Mouse (Mus musculus): ENCODE data around the gene Ilvbl. TPM values are rescaled to one million over a fixed set of nuclear protein-coding genes. Genes with fewer than 3 reads are reported as not detected.
A peak's percentile ranks its signal among the peaks of the same experiment; 100 is the strongest.
"Not testable (repeated sequence)": the region's sequence is repeated elsewhere in the genome, so short reads cannot be mapped to it uniquely, and the experiment has no call there.

Ilvbl gene
- 64.8 and 66.9 TPM in 2 replicates for polyA plus RNA-seq (2015; fragmentation: Nextera tagmentation; extraction: Ambion mirVana)

DNA sequence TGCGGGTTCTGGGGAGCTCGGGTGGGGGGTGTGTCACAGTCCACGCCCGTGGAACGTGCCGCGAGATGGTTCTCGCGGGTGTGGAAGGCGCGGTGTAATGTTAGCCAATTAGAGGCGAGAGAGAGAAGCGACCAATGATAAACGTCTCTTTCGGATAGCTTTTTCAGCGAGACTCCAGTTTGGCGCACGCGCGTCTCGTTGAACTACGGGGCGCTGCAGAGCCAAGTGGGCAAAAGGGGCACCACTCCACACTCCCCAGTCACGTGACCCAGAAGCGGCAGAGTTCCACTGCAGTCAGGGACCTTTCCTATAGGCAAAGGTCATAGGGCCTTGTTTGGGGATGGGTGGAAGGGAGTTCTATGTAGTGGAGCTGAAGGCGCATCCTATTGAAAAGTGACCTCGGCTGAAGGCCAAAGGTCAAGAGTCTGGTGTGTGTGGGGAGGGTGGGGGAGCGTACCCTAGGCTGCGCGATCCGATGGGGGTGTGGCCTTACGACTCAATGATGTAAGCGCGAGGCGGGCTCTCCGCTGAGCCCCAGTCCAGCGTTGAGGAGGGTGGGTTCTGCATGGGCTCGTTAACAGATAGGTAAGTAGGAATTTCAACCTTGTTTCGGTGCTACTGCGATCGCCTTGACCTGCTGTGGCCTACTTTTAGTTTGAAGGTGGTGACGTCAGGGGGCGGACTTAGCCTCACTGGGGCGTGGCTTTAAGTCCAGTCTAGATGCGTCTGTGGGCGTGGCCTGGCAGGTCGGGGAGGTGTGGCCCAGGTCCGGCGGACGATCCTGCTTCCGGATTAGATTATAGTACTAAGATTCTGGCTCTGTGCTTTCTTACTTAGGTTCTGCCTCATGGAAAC is at the start of gene Ilvbl:
TSS of gene Ilvbl (plus strand) at position 97 of the 855 bp plus-strand sequence.
- ATAC-seq (ENCODE audit: low FRiP score): peak; percentile 93
- peak within 1 kb of the TSS; percentile 75 for H3K4me2 ChIP-seq
- H3K4me1 ChIP-seq: peaks cover 22% of the 10 kb centered on the region
- H3K27me3 ChIP-seq (replicated peaks): no peaks in the 10 kb centered on the region
- no peaks in the 10 kb centered on the region for H3K9me3 ChIP-seq (replicated peaks)
- H3K27ac ChIP-seq (replicated peaks): peak within 1 kb of the TSS; percentile 92
- H3K36me3 ChIP-seq: peaks cover 27% of the 10 kb centered on the region
- under 1% methylated on average over 51 of the region's 51 CpGs for WGBS
- peak within 1 kb of the TSS; percentile 63 for H3K4me3 ChIP-seq (replicated peaks)
- H3K9ac ChIP-seq (replicated peaks): peak within 1 kb of the TSS; percentile 58

DNA sequence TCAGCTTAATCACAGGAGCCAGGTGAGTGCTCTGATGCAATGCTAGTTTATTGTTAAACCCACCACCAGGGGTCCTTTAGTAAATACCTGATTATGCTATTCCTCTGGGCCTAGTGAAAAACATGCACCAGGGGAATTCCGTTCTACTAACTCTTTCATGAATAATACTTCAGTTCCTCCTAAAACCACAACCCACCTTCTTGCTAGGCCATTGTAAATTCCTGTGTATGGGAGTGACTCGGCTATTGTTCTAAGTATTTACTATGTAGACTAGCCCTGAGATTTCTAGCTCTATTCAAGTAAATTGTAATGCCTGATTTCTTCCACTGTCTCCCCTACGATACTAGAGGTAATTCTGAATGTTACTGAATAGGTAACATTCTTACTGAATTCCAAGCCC is 49.1 kb upstream of the Ilvbl start:
- H3K4me1 ChIP-seq; H3K27me3 ChIP-seq (replicated peaks); H3K9ac ChIP-seq (replicated peaks); ATAC-seq (ENCODE audit: low FRiP score); H3K4me2 ChIP-seq; H3K9me3 ChIP-seq (replicated peaks); H3K36me3 ChIP-seq; H3K4me3 ChIP-seq (replicated peaks); H3K27ac ChIP-seq (replicated peaks): not testable (repeated sequence)
- 66% methylated on average over 3 of the region's 3 CpGs for WGBS

DNA sequence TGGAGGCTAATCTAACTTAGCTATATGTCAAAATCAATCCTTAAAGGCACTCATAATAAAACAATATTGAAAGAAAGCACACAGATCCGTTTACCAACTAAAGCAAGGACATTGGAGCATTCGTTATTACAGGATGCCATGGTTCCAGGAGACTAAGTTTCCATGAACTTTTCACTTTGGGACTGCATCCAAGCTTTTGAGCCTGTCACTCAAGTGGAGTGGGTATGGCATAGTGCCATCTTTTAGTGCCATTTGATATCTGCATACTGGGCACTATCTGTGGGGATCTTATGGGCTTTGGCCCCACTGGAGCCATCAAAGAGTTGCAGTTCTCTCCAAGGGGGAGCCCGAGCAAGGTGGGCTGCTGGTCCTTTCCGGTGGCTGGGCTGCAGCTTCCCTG is 48.6 kb upstream of the Ilvbl start:
- 75% methylated on average over 4 of the region's 4 CpGs for WGBS
- Histone ChIP-seq H3K4me1 (no peaks in the 10 kb centered on the region), H3K9ac (replicated peaks) (no peak overlapping the region), H3K9me3 (replicated peaks) (no peaks in the 10 kb centered on the region), H3K4me3 (replicated peaks) (no peak overlapping the region), H3K27me3 (replicated peaks) (no peaks in the 10 kb centered on the region), H3K4me2 (no peak overlapping the region), H3K36me3 (no peaks in the 10 kb centered on the region), H3K27ac (replicated peaks) (no peak overlapping the region)
- no peak for ATAC-seq (ENCODE audit: low FRiP score)

DNA sequence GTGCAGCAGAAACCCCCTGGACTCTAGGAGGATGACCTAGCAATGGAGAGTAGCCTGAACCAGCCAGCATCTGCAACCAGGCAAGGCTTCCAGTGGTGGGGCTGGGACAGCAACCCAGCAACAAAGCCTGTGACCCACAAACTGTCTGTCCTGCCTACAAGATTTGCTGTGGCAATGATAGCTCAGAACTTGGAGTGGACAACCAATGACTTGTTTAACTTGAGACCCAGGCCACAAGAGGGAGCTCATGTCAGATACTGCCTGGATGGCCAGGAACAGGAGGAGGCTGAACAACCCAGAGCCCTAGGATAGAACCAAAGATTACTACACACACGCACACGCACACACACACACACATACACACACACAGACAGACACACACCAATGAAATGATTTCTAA is 33.2 kb upstream of the Ilvbl start:
- no peaks in the 10 kb centered on the region for H3K4me1 ChIP-seq
- no peak overlapping the region for H3K27ac ChIP-seq (replicated peaks)
- H3K36me3 ChIP-seq: no peaks in the 10 kb centered on the region
- no peak overlapping the region for H3K4me2 ChIP-seq
- WGBS: 76% methylated on average over 2 of the region's 2 CpGs
- H3K27me3 ChIP-seq (replicated peaks): no peaks in the 10 kb centered on the region
- H3K9ac ChIP-seq (replicated peaks): no peak overlapping the region
- H3K4me3 ChIP-seq (replicated peaks): no peak overlapping the region
- ATAC-seq (ENCODE audit: low FRiP score): no peak
- H3K9me3 ChIP-seq (replicated peaks): no peaks in the 10 kb centered on the region

DNA sequence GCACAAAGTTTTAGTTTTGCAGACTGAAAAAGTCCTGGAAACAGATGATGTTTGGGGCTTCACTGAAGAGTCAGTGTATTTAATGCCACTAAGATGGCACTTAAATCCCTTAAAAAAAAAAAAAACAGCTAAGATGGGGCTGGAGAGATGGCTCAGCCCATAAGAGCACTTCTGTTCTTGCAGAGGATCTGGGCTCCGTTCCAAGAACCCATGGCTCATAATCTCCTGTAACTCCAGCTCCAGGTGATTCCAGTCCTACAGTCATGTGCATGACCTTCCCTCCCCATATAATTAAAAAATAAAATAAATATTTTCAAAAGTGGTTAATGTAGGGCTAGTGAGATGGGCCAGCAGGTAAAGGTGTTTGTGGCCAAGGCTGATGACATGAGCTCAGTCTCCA is 9.1 kb upstream of the Ilvbl start:
- Histone ChIP-seq H3K27ac (replicated peaks) (no peak overlapping the region), H3K9me3 (replicated peaks) (no peaks in the 10 kb centered on the region), H3K4me1 (no peaks in the 10 kb centered on the region), H3K4me3 (replicated peaks) (no peak overlapping the region), H3K27me3 (replicated peaks) (no peaks in the 10 kb centered on the region), H3K4me2 (no peak overlapping the region), H3K9ac (replicated peaks) (no peak overlapping the region), H3K36me3 (no peaks in the 10 kb centered on the region)
- WGBS: 86% methylated on average over 1 of the region's 1 CpGs
- no peak for ATAC-seq (ENCODE audit: low FRiP score)

DNA sequence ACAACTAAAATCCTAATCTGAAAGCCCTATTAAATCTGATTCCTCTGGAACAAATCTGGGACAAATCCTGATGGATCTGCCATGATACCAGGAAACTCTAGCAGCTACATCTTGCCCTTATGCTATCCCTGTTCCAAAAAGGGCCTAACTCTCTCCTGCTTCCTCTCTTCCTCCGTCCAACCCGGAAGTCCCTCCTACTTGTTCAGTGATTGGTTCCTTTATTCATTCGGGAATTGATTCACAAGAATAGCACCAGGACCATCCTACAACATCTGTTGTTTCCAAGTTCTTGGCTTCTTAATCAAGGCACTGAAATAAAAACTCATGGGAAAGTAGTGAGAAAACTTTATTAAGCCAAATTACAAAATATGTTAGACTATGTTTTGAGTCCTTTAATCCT is 5.0 kb upstream of the Ilvbl start:
- Histone ChIP-seq H3K36me3 (no peaks in the 10 kb centered on the region), H3K27me3 (replicated peaks) (no peaks in the 10 kb centered on the region), H3K9ac (replicated peaks) (no peak overlapping the region), H3K4me2 (no peak overlapping the region), H3K4me1 (0 out of 2 replicates have a peak, but pooled peaks cover 3% of the 10 kb centered on the region), H3K9me3 (replicated peaks) (no peaks in the 10 kb centered on the region), H3K27ac (replicated peaks) (no peak overlapping the region), H3K4me3 (replicated peaks) (no peak overlapping the region)
- no peak for ATAC-seq (ENCODE audit: low FRiP score)
- 87% methylated on average over 3 of the region's 3 CpGs for WGBS

DNA sequence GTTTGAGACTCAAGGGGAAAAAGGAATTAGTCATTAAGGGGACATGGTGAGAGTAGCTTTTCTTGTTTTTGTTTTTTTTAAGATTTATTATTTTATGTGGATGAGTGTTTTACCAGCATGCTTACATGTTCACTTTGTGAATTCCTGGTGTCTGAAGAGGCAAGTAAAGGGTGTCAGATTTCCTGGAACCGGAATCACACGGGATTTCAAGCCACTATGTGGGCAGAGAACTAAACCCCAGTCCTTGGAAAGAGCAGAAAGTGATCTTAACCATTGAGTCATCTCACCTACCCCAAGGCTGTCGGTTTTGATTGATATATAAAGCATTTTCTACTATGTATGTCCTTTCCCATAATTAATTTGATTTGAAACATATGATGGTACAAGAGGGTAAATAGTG is 4.5 kb upstream of the Ilvbl start:
- 0 out of 2 replicates have a peak, but pooled peaks cover 3% of the 10 kb centered on the region for H3K4me1 ChIP-seq
- no peak overlapping the region for H3K27ac ChIP-seq (replicated peaks)
- ATAC-seq (ENCODE audit: low FRiP score): no peak
- no peaks in the 10 kb centered on the region for H3K9me3 ChIP-seq (replicated peaks)
- H3K9ac ChIP-seq (replicated peaks): no peak overlapping the region
- no peaks in the 10 kb centered on the region for H3K36me3 ChIP-seq
- no peaks in the 10 kb centered on the region for H3K27me3 ChIP-seq (replicated peaks)
- no peak overlapping the region for H3K4me2 ChIP-seq
- no peak overlapping the region for H3K4me3 ChIP-seq (replicated peaks)
- 64% methylated on average over 3 of the region's 3 CpGs for WGBS

DNA sequence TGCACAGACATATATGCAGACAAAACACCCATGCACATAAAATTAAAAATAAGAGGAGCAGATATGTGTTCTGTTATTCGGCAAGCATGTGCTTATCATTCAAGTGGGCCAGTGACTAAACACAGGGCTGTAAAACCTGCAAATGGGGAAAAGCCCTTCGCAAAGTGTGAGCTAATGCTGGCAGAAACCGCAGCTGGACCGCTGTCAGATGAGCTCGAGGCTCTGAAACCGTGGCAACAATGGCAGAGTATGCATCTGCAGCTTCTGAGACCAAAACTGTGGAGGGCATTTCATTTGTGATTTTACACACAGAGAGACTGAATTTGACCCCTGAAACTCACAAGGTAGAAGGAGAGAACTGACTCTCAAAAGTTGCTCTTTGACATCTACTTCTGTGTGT is 3.7 kb upstream of the Ilvbl start:
- Histone ChIP-seq H3K4me1 (peaks cover 8% of the 10 kb centered on the region), H3K4me3 (replicated peaks) (no peak overlapping the region), H3K27ac (replicated peaks) (no peak overlapping the region), H3K9ac (replicated peaks) (no peak overlapping the region), H3K4me2 (no peak overlapping the region), H3K27me3 (replicated peaks) (no peaks in the 10 kb centered on the region), H3K36me3 (no peaks in the 10 kb centered on the region), H3K9me3 (replicated peaks) (no peaks in the 10 kb centered on the region)
- ATAC-seq (ENCODE audit: low FRiP score): no peak
- 58% methylated on average over 6 of the region's 6 CpGs for WGBS

DNA sequence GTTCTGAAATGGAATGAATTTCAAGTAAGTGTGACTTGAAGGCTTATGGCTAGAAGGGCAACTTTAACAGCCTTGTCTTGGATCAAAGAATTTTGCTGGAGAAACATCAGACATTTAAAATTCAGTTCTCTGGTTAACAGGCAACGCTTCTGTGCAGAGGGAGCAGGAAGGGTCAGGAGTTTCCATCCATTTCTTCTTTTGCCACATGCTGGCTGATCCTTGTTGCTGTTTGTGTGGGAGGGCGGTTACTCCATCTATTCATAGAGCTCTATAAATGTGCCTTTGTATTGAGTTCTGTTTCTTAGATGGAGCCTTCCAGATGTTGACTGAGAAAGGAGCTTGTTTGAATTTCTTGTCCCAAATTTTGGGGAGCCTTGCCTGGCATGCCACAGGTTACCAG is 3.2 kb upstream of the Ilvbl start:
- 69% methylated on average over 2 of the region's 2 CpGs for WGBS

DNA sequence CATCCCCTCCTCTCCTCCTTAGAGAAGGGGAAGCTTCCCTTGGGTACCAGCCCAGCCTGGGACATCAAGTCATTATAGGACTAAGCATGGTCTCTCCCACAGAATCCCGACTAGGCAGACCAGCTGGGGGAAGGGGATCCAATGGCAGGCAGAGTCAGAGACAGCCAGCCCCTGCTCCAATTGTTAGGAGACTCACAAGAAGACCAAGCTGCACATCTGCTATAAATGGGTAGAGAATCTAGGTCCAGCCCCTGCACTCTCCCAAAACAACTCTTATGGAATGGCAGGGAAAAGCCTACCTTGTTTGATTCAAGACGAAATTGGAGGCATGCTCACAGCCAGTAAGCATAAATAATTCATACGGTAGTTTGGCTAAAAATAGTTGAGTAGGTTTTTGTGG is 920 bp upstream of the Ilvbl start:
- Histone ChIP-seq H3K4me1 (peaks cover 22% of the 10 kb centered on the region), H3K36me3 (peaks cover 14% of the 10 kb centered on the region), H3K4me2 (no peak overlapping the region; the same call in 1 of the 2 replicates), H3K27me3 (replicated peaks) (no peaks in the 10 kb centered on the region), H3K9me3 (replicated peaks) (no peaks in the 10 kb centered on the region), H3K27ac (replicated peaks) (peak overlapping the region; percentile 92; the same call in 1 of the 2 replicates), H3K4me3 (replicated peaks) (no peak overlapping the region), H3K9ac (replicated peaks) (no peak overlapping the region)
- ATAC-seq (ENCODE audit: low FRiP score): no peak
- 78% methylated on average over 3 of the region's 3 CpGs for WGBS

More for the DNA sequence above, 3.2 kb upstream of the Ilvbl start:
- Histone ChIP-seq H3K9me3 (replicated peaks) (no peaks in the 10 kb centered on the region), H3K4me3 (replicated peaks) (no peak overlapping the region), H3K9ac (replicated peaks) (no peak overlapping the region), H3K27me3 (replicated peaks) (no peaks in the 10 kb centered on the region), H3K4me1 (peaks cover 12% of the 10 kb centered on the region), H3K36me3 (no peaks in the 10 kb centered on the region), H3K27ac (replicated peaks) (no peak overlapping the region), H3K4me2 (no peak overlapping the region)
- ATAC-seq (ENCODE audit: low FRiP score): no peak

DNA sequence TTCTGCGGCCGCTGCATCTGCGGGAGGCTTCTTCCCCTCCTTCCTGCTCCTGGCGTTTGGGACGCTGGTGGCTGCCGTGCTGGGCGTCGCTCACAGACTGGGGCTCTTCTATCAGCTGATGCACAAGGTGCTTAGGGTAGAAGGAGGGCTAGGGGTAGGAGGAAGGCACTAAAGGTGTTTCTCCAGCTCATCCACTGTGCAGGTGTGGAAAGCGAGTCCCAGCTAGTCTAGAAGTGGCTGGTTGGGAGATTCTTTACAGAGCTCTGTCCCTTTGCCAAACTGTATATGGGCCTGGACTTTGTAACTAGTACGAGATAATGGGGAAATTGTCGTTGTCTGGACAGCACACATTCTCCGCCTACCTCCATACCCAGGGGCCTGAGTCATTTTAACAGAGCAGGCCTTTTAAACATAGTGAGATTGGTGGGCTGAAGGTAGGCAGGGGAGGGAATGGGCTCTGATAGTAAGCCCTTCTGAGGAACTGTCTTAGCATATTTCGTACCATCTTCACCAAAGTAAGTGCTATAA is 1.0 kb downstream of the Ilvbl start:
- 15% methylated on average over 13 of the region's 13 CpGs for whole genome bisulfite sequencing

DNA sequence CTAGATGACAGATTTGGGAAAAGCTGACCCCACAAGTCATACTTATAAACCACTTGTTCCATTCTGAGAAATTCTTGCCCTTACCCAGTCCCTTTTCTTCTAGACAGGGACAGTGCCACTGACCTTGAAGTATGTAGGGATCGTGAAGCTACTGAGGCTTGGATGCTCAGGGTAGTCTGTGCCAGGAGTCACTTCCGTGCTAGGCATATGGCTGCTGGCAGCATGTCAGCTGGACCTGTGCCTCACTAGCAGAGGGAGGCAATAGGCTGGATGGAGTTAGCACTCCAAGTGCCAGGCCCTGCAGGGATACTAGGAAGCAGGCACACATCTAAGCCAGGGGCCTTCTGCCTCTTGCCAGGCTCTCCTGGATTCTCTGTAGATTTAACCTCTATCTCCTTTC is 1.5 kb downstream of the Ilvbl start:
- H3K36me3 ChIP-seq: peaks cover 37% of the 10 kb centered on the region
- H3K4me3 ChIP-seq (replicated peaks): peak overlapping the region; percentile 63; the same call in 1 of the 2 replicates
- no peaks in the 10 kb centered on the region for H3K9me3 ChIP-seq (replicated peaks)
- WGBS: 62% methylated on average over 2 of the region's 2 CpGs
- H3K27ac ChIP-seq (replicated peaks): peak overlapping the region; percentile 92; the same call in 1 of the 2 replicates
- no peak overlapping the region for H3K9ac ChIP-seq (replicated peaks)
- ATAC-seq (ENCODE audit: low FRiP score): no peak
- H3K4me2 ChIP-seq: peak overlapping the region; percentile 75
- peaks cover 22% of the 10 kb centered on the region for H3K4me1 ChIP-seq
- no peaks in the 10 kb centered on the region for H3K27me3 ChIP-seq (replicated peaks)

More for the DNA sequence above, 1.0 kb downstream of the Ilvbl start:
- Histone ChIP-seq H3K4me1 (peaks cover 22% of the 10 kb centered on the region), H3K9me3 (replicated peaks) (no peaks in the 10 kb centered on the region), H3K36me3 (peaks cover 33% of the 10 kb centered on the region), H3K4me2 (peak overlapping the region; percentile 75), H3K4me3 (replicated peaks) (peak overlapping the region; percentile 63), H3K27ac (replicated peaks) (peak overlapping the region; percentile 92), H3K27me3 (replicated peaks) (no peaks in the 10 kb centered on the region), H3K9ac (replicated peaks) (peak overlapping the region; percentile 58)
- ATAC-seq (ENCODE audit: low FRiP score): peak; percentile 26
